Mouse (Mus musculus): ENCODE measurements at regions not wholly inside any gene's neighbourhood (a gene's known extent, or its start where the extent isn't known, plus 50 kb on each side); places are given as distances from the start of the nearest gene placed in this dataset.

GRCm38 (mm10) chr8:23314275-23315123 lies 903.3 kb downstream of the Mrps31 start:
- H3K9me3 ChIP-seq (ENCODE audit: control insufficient read depth, low read depth, low read length), result peaks cover 4% of the 10 kb centered on the region; the same call in 1 of the 2 replicates
- H3K4me1 ChIP-seq (ENCODE audit: control insufficient read depth, insufficient read depth, low read length), result peaks cover 4% of the 10 kb centered on the region; the same call in 1 of the 2 replicates
- WGBS, result 34% methylated on average over 16 of the region's 16 CpGs
- H3K9ac ChIP-seq (replicated peaks; ENCODE audit: low read depth, low read length), result no peak overlapping the region
- ATAC-seq (ENCODE audit: insufficient number of reproducible peaks, insufficient read depth, low FRiP score, low read depth), result no peak
- H3K4me3 ChIP-seq (ENCODE audit: low read depth, low read length), result no peak overlapping the region
- H3K27me3 ChIP-seq (ENCODE audit: control insufficient read depth, insufficient read depth, low read length), result no peaks in the 10 kb centered on the region
- no peak overlapping the region for H3K4me2 ChIP-seq (replicated peaks; ENCODE audit: low read depth, low read length)
- peak overlapping the region; percentile 41; the same call in 1 of the 2 replicates for H3K27ac ChIP-seq (ENCODE audit: low read length)
- H3K36me3 ChIP-seq (ENCODE audit: control insufficient read depth, insufficient read depth, low read length), result no peaks in the 10 kb centered on the region

- Histone ChIP-seq H3K36me3 (ENCODE audit: control insufficient read depth, insufficient read depth, low read length) (no peaks in the 10 kb centered on the region), H3K4me2 (replicated peaks; ENCODE audit: low read depth, low read length) (no peak overlapping the region), H3K4me3 (ENCODE audit: low read depth, low read length) (no peak overlapping the region), H3K27me3 (ENCODE audit: control insufficient read depth, insufficient read depth, low read length) (no peaks in the 10 kb centered on the region), H3K9me3 (ENCODE audit: control insufficient read depth, low read depth, low read length) (no peaks in the 10 kb centered on the region), H3K9ac (replicated peaks; ENCODE audit: low read depth, low read length) (no peak overlapping the region), H3K27ac (ENCODE audit: low read length) (no peak overlapping the region), H3K4me1 (ENCODE audit: control insufficient read depth, insufficient read depth, low read length) (peaks cover 8% of the 10 kb centered on the region; the same call in 1 of the 2 replicates)
- no peak for ATAC-seq (ENCODE audit: insufficient number of reproducible peaks, insufficient read depth, low FRiP score, low read depth)
- WGBS, result 58% methylated on average over 9 of the region's 9 CpGs
These were observed 908.4 kb downstream of the Mrps31 start for GRCm38 (mm10) chr8:23319556-23319955.

- no peaks in the 10 kb centered on the region for H3K9me3 ChIP-seq (ENCODE audit: control insufficient read depth, low read depth, low read length)
- H3K27ac ChIP-seq (ENCODE audit: low read length), result peak overlapping the region; percentile 55; the same call in 1 of the 2 replicates
- peak; percentile 23; the same call in 1 of the 2 replicates for ATAC-seq (ENCODE audit: insufficient number of reproducible peaks, insufficient read depth, low FRiP score, low read depth)
- no peak overlapping the region for H3K4me3 ChIP-seq (ENCODE audit: low read depth, low read length)
- WGBS, result 19% methylated on average over 5 of the region's 5 CpGs
- H3K27me3 ChIP-seq (ENCODE audit: control insufficient read depth, insufficient read depth, low read length), result no peaks in the 10 kb centered on the region
- no peaks in the 10 kb centered on the region for H3K36me3 ChIP-seq (ENCODE audit: control insufficient read depth, insufficient read depth, low read length)
- peaks cover 8% of the 10 kb centered on the region; the same call in 1 of the 2 replicates for H3K4me1 ChIP-seq (ENCODE audit: control insufficient read depth, insufficient read depth, low read length)
- no peak overlapping the region for H3K9ac ChIP-seq (replicated peaks; ENCODE audit: low read depth, low read length)
- no peak overlapping the region for H3K4me2 ChIP-seq (replicated peaks; ENCODE audit: low read depth, low read length)
These were observed 910.0 kb downstream of the Mrps31 start for GRCm38 (mm10) chr8:23321166-23321565.

GRCm38 (mm10) chr8:23327283-23327682 lies 916.1 kb downstream of the Mrps31 start:
- H3K4me2 ChIP-seq (replicated peaks; ENCODE audit: low read depth, low read length), result no peak overlapping the region
- no peak overlapping the region for H3K27ac ChIP-seq (ENCODE audit: low read length)
- H3K36me3 ChIP-seq (ENCODE audit: control insufficient read depth, insufficient read depth, low read length), result no peaks in the 10 kb centered on the region
- H3K9ac ChIP-seq (replicated peaks; ENCODE audit: low read depth, low read length), result no peak overlapping the region
- WGBS, result 79% methylated on average over 4 of the region's 4 CpGs
- no peaks in the 10 kb centered on the region for H3K4me1 ChIP-seq (ENCODE audit: control insufficient read depth, insufficient read depth, low read length)
- ATAC-seq (ENCODE audit: insufficient number of reproducible peaks, insufficient read depth, low FRiP score, low read depth), result no peak
- H3K9me3 ChIP-seq (ENCODE audit: control insufficient read depth, low read depth, low read length), result no peaks in the 10 kb centered on the region
- no peak overlapping the region for H3K4me3 ChIP-seq (ENCODE audit: low read depth, low read length)
- H3K27me3 ChIP-seq (ENCODE audit: control insufficient read depth, insufficient read depth, low read length), result no peaks in the 10 kb centered on the region

- H3K9me3 ChIP-seq (ENCODE audit: control insufficient read depth, low read depth, low read length), result peaks cover 4% of the 10 kb centered on the region; the same call in 1 of the 2 replicates
- no peak overlapping the region for H3K4me2 ChIP-seq (replicated peaks; ENCODE audit: low read depth, low read length)
- ATAC-seq (ENCODE audit: insufficient number of reproducible peaks, insufficient read depth, low FRiP score, low read depth), result no peak
- H3K27me3 ChIP-seq (ENCODE audit: control insufficient read depth, insufficient read depth, low read length), result no peaks in the 10 kb centered on the region
- no peak overlapping the region for H3K27ac ChIP-seq (ENCODE audit: low read length)
- WGBS, result 25% methylated on average over 4 of the region's 4 CpGs
- H3K36me3 ChIP-seq (ENCODE audit: control insufficient read depth, insufficient read depth, low read length), result no peaks in the 10 kb centered on the region
- no peak overlapping the region for H3K4me3 ChIP-seq (ENCODE audit: low read depth, low read length)
- H3K4me1 ChIP-seq (ENCODE audit: control insufficient read depth, insufficient read depth, low read length), result no peaks in the 10 kb centered on the region
- H3K9ac ChIP-seq (replicated peaks; ENCODE audit: low read depth, low read length), result no peak overlapping the region
These were observed 933.0 kb downstream of the Mrps31 start for GRCm38 (mm10) chr8:23344161-23344560.

GRCm38 (mm10) chr8:23351367-23351930 lies 940.3 kb downstream of the Mrps31 start:
- Histone ChIP-seq H3K9ac (replicated peaks; ENCODE audit: low read depth, low read length) (no peak overlapping the region), H3K4me2 (replicated peaks; ENCODE audit: low read depth, low read length) (no peak overlapping the region), H3K27ac (ENCODE audit: low read length) (no peak overlapping the region), H3K36me3 (ENCODE audit: control insufficient read depth, insufficient read depth, low read length) (no peaks in the 10 kb centered on the region), H3K4me1 (ENCODE audit: control insufficient read depth, insufficient read depth, low read length) (no peaks in the 10 kb centered on the region), H3K27me3 (ENCODE audit: control insufficient read depth, insufficient read depth, low read length) (no peaks in the 10 kb centered on the region), H3K9me3 (ENCODE audit: control insufficient read depth, low read depth, low read length) (no peaks in the 10 kb centered on the region), H3K4me3 (ENCODE audit: low read depth, low read length) (no peak overlapping the region)
- WGBS, result 90% methylated on average over 15 of the region's 15 CpGs
- ATAC-seq (ENCODE audit: insufficient number of reproducible peaks, insufficient read depth, low FRiP score, low read depth), result no peak

GRCm38 (mm10) chr8:23352259-23353106 lies 941.3 kb downstream of the Mrps31 start:
- Histone ChIP-seq H3K36me3 (ENCODE audit: control insufficient read depth, insufficient read depth, low read length) (no peaks in the 10 kb centered on the region), H3K4me2 (replicated peaks; ENCODE audit: low read depth, low read length) (no peak overlapping the region; the same call in 1 of the 2 replicates), H3K9me3 (ENCODE audit: control insufficient read depth, low read depth, low read length) (no peaks in the 10 kb centered on the region), H3K9ac (replicated peaks; ENCODE audit: low read depth, low read length) (no peak overlapping the region), H3K27ac (ENCODE audit: low read length) (no peak overlapping the region), H3K4me3 (ENCODE audit: low read depth, low read length) (no peak overlapping the region), H3K4me1 (ENCODE audit: control insufficient read depth, insufficient read depth, low read length) (no peaks in the 10 kb centered on the region), H3K27me3 (ENCODE audit: control insufficient read depth, insufficient read depth, low read length) (no peaks in the 10 kb centered on the region)
- ATAC-seq (ENCODE audit: insufficient number of reproducible peaks, insufficient read depth, low FRiP score, low read depth), result no peak
- WGBS, result 31% methylated on average over 6 of the region's 6 CpGs

GRCm38 (mm10) chr8:23360061-23360622 lies 949.0 kb downstream of the Mrps31 start:
- Histone ChIP-seq H3K4me3 (ENCODE audit: low read depth, low read length) (no peak overlapping the region), H3K27me3 (ENCODE audit: control insufficient read depth, insufficient read depth, low read length) (no peaks in the 10 kb centered on the region), H3K27ac (ENCODE audit: low read length) (no peak overlapping the region), H3K9ac (replicated peaks; ENCODE audit: low read depth, low read length) (no peak overlapping the region), H3K36me3 (ENCODE audit: control insufficient read depth, insufficient read depth, low read length) (no peaks in the 10 kb centered on the region), H3K4me2 (replicated peaks; ENCODE audit: low read depth, low read length) (no peak overlapping the region), H3K9me3 (ENCODE audit: control insufficient read depth, low read depth, low read length) (peaks cover 5% of the 10 kb centered on the region; the same call in 1 of the 2 replicates), H3K4me1 (ENCODE audit: control insufficient read depth, insufficient read depth, low read length) (no peaks in the 10 kb centered on the region)
- WGBS, result 66% methylated on average over 12 of the region's 12 CpGs
- no peak for ATAC-seq (ENCODE audit: insufficient number of reproducible peaks, insufficient read depth, low FRiP score, low read depth)
